ENCODE assay signal across 24 mouse cellular contexts in genomic region chr3:139728751-139729150, GRCm38 (mm10).
"Had no signal": no experiment of that assay in that cellular context is flagged by ENCODE, and none has a peak within 500 bp of the region (broad histone marks: within the 10 kb centered on the region; RNA-seq: fewer than 3 reads in every experiment).

No protein-coding gene starts in this region.

- H3K4me1 ChIP-seq: limb, embryonic 12.5 days; limb, embryonic 15.5 days; midbrain, embryonic 10.5 days; midbrain, embryonic 13.5 days; stomach, embryonic 15.5 days had no signal

- H3K27me3 ChIP-seq: limb, embryonic 12.5 days; limb, embryonic 15.5 days; midbrain, embryonic 13.5 days; stomach, embryonic 15.5 days had no signal

- H3K36me3 ChIP-seq: limb, embryonic 12.5 days; limb, embryonic 15.5 days; midbrain, embryonic 10.5 days; midbrain, embryonic 13.5 days; stomach, embryonic 15.5 days had no signal

- DNase-seq: kidney, adult 2 months; kidney, postnatal 14 days; layer of hippocampus, postnatal 36 days; left cerebral cortex, postnatal 4 days; liver, postnatal 0 days; lung, embryonic 14.5 days; right cerebral cortex, adult 18-20 months; right cerebral cortex, postnatal 25 days; spleen, adult 18-20 months; thymus, postnatal 25 days had no signal

- H3K9me3 ChIP-seq: limb, embryonic 12.5 days; limb, embryonic 15.5 days; midbrain, embryonic 10.5 days; midbrain, embryonic 13.5 days; stomach, embryonic 15.5 days had no signal

- H3K4me3 ChIP-seq: layer of hippocampus, adult 2 months; left cerebral cortex, adult 2 months; limb, embryonic 12.5 days; limb, embryonic 15.5 days; midbrain, embryonic 10.5 days; midbrain, embryonic 13.5 days; myocyte; stomach, embryonic 15.5 days had no signal

- H3K27ac ChIP-seq: layer of hippocampus, adult 2 months; left cerebral cortex, adult 2 months; limb, embryonic 12.5 days; limb, embryonic 15.5 days; liver, embryonic 14.5 days; macrophage; midbrain, embryonic 10.5 days; midbrain, embryonic 13.5 days; stomach, embryonic 15.5 days had no signal

- ATAC-seq: intestine, postnatal 0 days; liver, postnatal 0 days; lung, postnatal 0 days; midbrain, embryonic 13.5 days; midbrain, embryonic 16.5 days had no signal

- H3K9ac ChIP-seq: limb, embryonic 12.5 days; limb, embryonic 15.5 days; liver, embryonic 14.5 days; liver, postnatal 0 days; lung, embryonic 14.5 days; midbrain, embryonic 13.5 days; stomach, embryonic 15.5 days had no signal

- H3K4me2 ChIP-seq: limb, embryonic 12.5 days; limb, embryonic 15.5 days; liver, embryonic 11.5 days; lung, embryonic 14.5 days; midbrain, embryonic 13.5 days; stomach, embryonic 15.5 days had no signal
